Mouse (Mus musculus): ENCODE measurements around the gene Olfr139.

Gene Olfr139

DNA sequence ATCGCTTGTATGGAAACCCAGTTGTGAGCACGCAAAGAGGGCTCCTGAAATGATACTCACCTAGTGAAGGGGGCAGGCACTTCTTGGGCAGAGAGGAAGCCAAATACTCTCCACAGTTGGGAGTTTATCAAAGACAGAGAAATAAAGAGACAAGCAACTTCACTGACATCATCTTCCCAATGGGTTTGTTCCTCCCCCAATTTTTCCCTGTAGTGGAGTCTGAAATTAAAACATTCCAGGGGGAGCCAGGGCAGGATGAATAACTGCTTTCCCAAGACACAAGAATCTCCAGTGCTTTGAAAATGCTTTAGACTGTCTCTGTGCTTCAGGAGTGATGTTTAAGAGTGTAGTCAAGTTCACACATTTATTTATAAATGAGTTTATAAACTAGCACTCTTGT, at the start of gene Olfr139, which contains the start of gene Olfr399:
Gene Olfr139 (minus strand): TSS at position 101 of the 400 bp plus-strand sequence.
Gene Olfr399 (minus strand): TSS at position 165 of the 400 bp plus-strand sequence.
- DNase-seq: no peak

DNA sequence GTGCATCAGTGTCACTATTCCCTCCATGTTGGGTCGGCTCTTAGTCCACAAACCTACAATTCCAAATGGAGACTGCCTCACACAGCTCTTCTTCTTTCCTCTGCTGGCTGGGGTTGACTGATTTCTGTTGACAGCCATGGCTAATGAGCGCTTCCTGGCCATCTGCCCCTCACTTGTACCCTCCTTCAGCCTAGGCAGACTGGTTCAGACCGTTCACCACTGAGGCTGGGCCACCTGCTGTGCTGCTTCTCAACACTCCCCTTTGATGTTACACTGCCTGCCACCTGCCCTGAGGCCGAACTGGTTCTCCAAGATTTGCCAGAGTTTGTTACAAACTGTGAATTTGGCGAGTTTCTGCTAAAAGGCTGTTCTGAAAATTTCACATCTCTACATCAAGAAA, 48.7 kb upstream of the Olfr139 start:
- DNase-seq: no peak

DNA sequence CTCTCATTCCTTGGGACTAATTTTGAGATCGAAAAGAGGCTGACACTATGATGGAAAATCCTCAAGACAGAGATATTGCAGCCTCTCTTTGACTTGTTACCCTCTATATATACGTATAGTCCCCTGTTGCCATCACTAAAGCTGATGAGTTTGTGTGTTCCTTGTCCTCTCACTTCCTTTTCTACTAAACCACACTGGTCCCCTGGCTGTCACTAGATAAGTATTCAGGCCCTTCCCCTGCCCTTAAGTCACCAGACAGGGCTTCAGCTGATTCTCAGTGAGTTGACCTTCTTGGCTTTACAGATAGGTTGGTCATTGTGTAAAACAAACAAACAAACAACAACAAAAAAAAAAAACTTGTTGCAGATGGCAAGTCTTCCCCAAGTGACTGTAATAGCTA, 45.2 kb upstream of the Olfr139 start:
- no peak for DNase-seq

DNA sequence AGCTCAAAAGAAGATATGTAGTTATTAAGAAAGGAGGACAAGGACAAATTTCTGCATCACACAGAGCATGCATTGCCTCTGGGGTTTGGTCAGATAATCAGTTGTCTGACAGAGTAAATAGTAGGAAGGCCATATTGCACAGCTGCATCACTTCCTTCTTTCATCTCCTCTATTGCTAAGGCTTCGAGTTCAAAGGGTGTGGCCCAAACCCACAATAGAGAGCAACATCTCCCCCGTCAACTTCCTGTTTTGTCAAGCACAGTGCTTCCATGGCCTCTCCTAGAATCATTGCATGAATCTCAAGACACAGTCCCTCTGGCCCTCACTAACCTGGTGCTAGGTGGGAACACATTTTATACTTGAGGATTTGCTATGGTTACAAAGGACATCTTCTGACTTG, 44.4 kb upstream of the Olfr139 start:
- no peak for DNase-seq

DNA sequence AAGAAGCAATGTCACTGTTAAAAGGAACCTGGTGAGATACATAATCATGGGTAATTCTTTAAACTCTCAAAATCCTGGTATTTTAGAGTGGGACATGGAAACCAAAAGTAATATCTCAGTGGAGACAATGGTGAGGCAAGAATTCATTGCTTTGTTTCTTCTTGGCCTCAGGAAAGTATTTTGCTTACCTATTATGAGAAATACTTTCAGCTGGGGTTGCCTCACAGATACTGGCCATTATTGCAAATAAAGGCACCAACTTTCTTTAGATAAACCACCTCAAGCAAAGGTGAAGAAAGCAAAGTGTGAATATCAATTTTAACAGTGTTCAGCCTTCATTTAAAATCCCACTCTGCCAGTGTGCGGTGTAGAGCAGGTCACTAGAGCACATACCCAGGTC, 13.3 kb upstream of the Olfr139 start, which contains the start of gene Zfp616:
Gene Zfp616 (plus strand): TSS at position 301 of the 400 bp plus-strand sequence.
- DNase-seq: no peak

DNA sequence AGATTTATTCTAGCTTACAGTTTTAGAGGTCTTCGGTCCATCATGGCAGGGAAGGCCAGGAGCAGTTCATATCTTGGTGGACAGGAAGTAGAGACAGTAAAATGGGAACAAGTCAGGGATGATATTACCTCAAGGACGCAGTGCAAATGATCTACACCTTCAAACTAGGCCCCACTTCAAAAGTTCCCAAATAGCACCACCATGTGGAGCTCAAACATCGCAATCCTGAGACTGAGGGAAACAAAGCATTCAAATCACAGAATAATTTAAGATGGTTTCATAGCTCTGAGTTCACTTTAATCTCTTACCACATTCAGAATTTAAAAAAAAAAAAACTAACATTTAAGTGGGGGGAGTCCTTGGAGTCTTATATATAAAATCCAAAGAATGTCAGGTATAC, 5.0 kb downstream of the Olfr139 start:
- no peak for DNase-seq

Data from kidney, postnatal 10 days (tissue).